Mouse (Mus musculus) neural tube, embryonic 13.5 days (tissue): ENCODE measurements around the gene Ssbp2. TPM values are rescaled to one million over a fixed set of nuclear protein-coding genes. Genes with fewer than 3 reads are reported as not detected.

ENCODE experiments used
- ATAC-seq: fragments of 200-750 bp; cut with Nextera tagmentation; 2 replicates; pipeline ENCODE4 v1.8.0; 2017; ENCODE audit warnings: low read depth, mild to moderate bottlenecking, moderate TSS enrichment, moderate library complexity
- H3K27ac ChIP-seq: fragments of 300-500 bp; sonication (generic); replicated peaks from 2 replicates; pipeline ENCODE4 v1.5.1; 2015; ENCODE audit warnings: moderate library complexity, mild to moderate bottlenecking, inconsistent platforms
- H3K27me3 ChIP-seq: fragments of 300-500 bp; sonication (generic); 2 replicates; pipeline ENCODE4 v1.6.1; 2015; ENCODE audit warnings: mild to moderate bottlenecking, inconsistent platforms
- H3K36me3 ChIP-seq: fragments of 300-500 bp; sonication (generic); 2 replicates; pipeline ENCODE4 v1.6.1; 2015; ENCODE audit warnings: mild to moderate bottlenecking, inconsistent platforms
- H3K4me1 ChIP-seq: fragments of 300-500 bp; sonication (generic); replicated peaks from 2 replicates; pipeline ENCODE4 v1.6.1; 2015; ENCODE audit warnings: inconsistent platforms
- H3K4me2 ChIP-seq: fragments of 300-500 bp; sonication (generic); 2 replicates; pipeline ENCODE4 v1.6.1; 2015; ENCODE audit warnings: inconsistent platforms, mild to moderate bottlenecking, moderate library complexity
- H3K4me3 ChIP-seq: fragments of 300-500 bp; sonication (generic); 2 replicates; pipeline ENCODE4 v1.5.1; 2015; ENCODE audit warnings: mild to moderate bottlenecking, inconsistent platforms
- H3K9ac ChIP-seq: fragments of 300-500 bp; sonication (generic); 2 replicates; pipeline ENCODE4 v1.6.1; 2015; ENCODE audit warnings: moderate library complexity, mild to moderate bottlenecking, inconsistent platforms
- H3K9me3 ChIP-seq: fragments of 300-500 bp; sonication (generic); 2 replicates; pipeline ENCODE4 v1.6.1; 2016; ENCODE audit warnings: inconsistent platforms
- WGBS: fragments of 180-500 bp; shearing (Covaris S2); methylation state at CpG from one replicate; pipeline ENCODE4 v1.1.7; 2015; 5-methylcytosine and 5-hydroxymethylcytosine counted together
- polyA plus RNA-seq: library from polyadenylated mRNA; unstranded; fragments of >200 nt; fragmentation: Nextera tagmentation; extraction: Ambion mirVana; gene quantifications from 2 replicates; pipeline ENCODE4 v1.2.1, GENCODE M21; 2015

The Ssbp2 gene
- polyA plus RNA-seq, 1 experiment from 2014 or later = 172 TPM

- WGBS = 73% methylated on average over 5 of the region's 5 CpGs
- Histone ChIP-seq H3K27me3 (no peaks in the 10 kb centered on the region), H3K4me1 (no peaks in the 10 kb centered on the region), H3K9ac (no peak overlapping the region), H3K27ac (no peak overlapping the region), H3K9me3 (no peaks in the 10 kb centered on the region), H3K36me3 (0 out of 2 replicates have a peak, but pooled peaks cover 10% of the 10 kb centered on the region), H3K4me2 (no peak overlapping the region), H3K4me3 (no peak overlapping the region)
- no peak for ATAC-seq
Observed at GRCm38 (mm10) chr13:91543555-91543954, 83.5 kb downstream of the Ssbp2 start.

DNA sequence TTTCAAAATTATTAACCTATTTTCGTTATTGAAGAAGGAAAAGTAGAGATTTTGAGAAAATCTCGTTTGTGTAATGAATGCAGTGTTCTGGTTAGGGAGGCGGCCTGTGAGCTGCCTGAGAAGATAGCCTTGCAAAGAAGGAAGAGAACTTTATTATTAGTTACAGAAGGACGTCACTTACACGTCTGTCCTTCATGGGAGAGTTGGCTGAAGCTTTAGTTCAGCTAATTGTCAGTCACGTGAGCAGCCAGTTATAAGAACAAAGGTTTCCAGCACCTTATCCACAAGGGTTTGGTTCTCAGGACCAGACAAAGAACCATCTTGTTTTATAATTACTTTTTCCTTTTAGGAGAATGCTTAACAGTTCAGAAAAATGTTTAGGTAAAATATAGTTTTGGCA is 104.0 kb downstream of the Ssbp2 start:
- Histone ChIP-seq H3K9ac (no peak overlapping the region), H3K4me3 (no peak overlapping the region), H3K36me3 (peaks cover 6% of the 10 kb centered on the region; the same call in 1 of the 2 replicates), H3K27ac (no peak overlapping the region), H3K4me1 (no peaks in the 10 kb centered on the region), H3K4me2 (no peak overlapping the region), H3K27me3 (no peaks in the 10 kb centered on the region), H3K9me3 (no peaks in the 10 kb centered on the region)
- no peak for ATAC-seq
- 77% methylated on average over 6 of the region's 6 CpGs for WGBS

DNA sequence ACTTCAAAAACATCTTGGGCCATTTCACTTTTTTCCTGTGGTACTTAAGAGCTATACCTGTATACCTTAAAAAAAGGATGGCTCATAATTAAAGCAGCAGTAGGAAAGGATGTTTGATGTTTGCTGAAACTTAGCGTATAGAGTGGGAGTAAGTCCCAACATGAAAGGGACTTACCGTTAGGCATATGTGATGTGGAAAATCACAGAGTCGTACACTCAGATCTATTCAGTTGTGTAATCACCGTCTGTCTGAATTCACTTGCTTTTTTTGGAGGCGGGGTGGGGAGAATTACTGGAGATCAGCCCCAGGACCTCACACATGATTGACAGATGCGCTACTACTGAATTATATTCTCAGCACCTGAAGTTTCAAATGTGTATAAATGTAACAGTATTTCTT is 104.7 kb downstream of the Ssbp2 start:
- H3K9ac ChIP-seq = no peak overlapping the region
- WGBS = 82% methylated on average over 6 of the region's 6 CpGs

GRCm38 (mm10) chr13:91581504-91581903 is 121.4 kb downstream of the Ssbp2 start:
- Histone ChIP-seq H3K9ac (no peak overlapping the region), H3K9me3 (no peaks in the 10 kb centered on the region)
- no peak for ATAC-seq

More for the DNA sequence above, 104.7 kb downstream of the Ssbp2 start:
- ATAC-seq = no peak
- peaks cover 6% of the 10 kb centered on the region; the same call in 1 of the 2 replicates for H3K36me3 ChIP-seq
- H3K27me3 ChIP-seq = no peaks in the 10 kb centered on the region
- no peak overlapping the region for H3K27ac ChIP-seq
- H3K4me1 ChIP-seq = no peaks in the 10 kb centered on the region
- no peak overlapping the region for H3K4me3 ChIP-seq
- H3K4me2 ChIP-seq = no peak overlapping the region
- no peaks in the 10 kb centered on the region for H3K9me3 ChIP-seq

DNA sequence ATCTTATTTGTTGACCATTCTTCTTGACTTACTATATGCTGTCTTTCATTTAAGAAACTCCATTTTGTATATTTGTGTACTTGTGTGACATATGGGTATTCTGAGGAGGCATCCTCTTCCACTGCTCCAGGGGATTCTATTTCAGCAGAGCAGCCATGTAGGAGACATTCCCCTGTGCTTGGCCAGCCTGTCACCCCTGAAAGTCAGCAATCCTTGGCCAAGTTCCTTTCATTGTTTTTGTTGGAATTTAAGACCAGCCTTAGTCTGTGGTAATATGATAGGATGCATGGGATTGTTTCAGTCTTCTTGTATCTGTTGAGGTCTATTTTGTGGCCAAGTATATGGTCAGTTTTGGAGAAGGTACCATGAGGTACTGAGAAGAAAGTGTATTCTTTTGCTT is 122.1 kb downstream of the Ssbp2 start:
- Histone ChIP-seq H3K27me3 (no peaks in the 10 kb centered on the region), H3K9me3 (no peaks in the 10 kb centered on the region), H3K4me3 (no peak overlapping the region), H3K4me1 (no peaks in the 10 kb centered on the region), H3K9ac (no peak overlapping the region), H3K4me2 (no peak overlapping the region), H3K36me3 (no peaks in the 10 kb centered on the region), H3K27ac (no peak overlapping the region)
- no peak for ATAC-seq

More at GRCm38 (mm10) chr13:91581504-91581903, 121.4 kb downstream of the Ssbp2 start:
- Histone ChIP-seq H3K4me2 (no peak overlapping the region), H3K27me3 (no peaks in the 10 kb centered on the region), H3K27ac (no peak overlapping the region), H3K4me1 (no peaks in the 10 kb centered on the region), H3K4me3 (no peak overlapping the region), H3K36me3 (no peaks in the 10 kb centered on the region)

GRCm38 (mm10) chr13:91586368-91586767 is 126.3 kb downstream of the Ssbp2 start:
- no peaks in the 10 kb centered on the region for H3K4me1 ChIP-seq
- no peaks in the 10 kb centered on the region for H3K36me3 ChIP-seq
- H3K9me3 ChIP-seq = no peaks in the 10 kb centered on the region
- no peak overlapping the region for H3K4me3 ChIP-seq
- no peak overlapping the region for H3K9ac ChIP-seq
- H3K27me3 ChIP-seq = no peaks in the 10 kb centered on the region
- no peak for ATAC-seq
- no peak overlapping the region for H3K27ac ChIP-seq
- no peak overlapping the region for H3K4me2 ChIP-seq
- WGBS = 83% methylated on average over 5 of the region's 5 CpGs

DNA sequence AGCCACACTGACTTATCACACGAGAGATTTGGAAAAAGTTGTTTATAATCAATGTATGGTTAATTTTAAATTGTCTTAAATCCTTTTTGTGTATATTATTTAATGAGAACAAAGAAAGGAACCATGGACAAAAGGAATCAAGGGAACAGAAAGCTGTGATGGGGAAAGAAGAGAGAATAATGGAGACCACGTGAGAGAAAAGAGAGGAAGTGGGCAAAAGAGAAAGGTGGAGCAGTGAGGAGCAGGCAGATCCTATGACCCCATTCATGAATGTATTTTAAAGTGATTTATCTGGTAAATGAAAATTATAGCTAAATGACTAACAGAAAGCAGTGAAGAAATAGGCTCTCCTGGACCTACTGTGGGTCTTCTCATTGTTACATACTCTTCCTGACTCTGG is 128.4 kb downstream of the Ssbp2 start:
- no peak overlapping the region for H3K4me2 ChIP-seq
- no peaks in the 10 kb centered on the region for H3K36me3 ChIP-seq
- no peak overlapping the region for H3K9ac ChIP-seq
- WGBS = 45% methylated on average over 2 of the region's 2 CpGs
- H3K4me1 ChIP-seq = no peaks in the 10 kb centered on the region
- ATAC-seq = no peak
- no peak overlapping the region for H3K4me3 ChIP-seq
- no peaks in the 10 kb centered on the region for H3K27me3 ChIP-seq
- no peak overlapping the region for H3K27ac ChIP-seq
- H3K9me3 ChIP-seq = no peaks in the 10 kb centered on the region

DNA sequence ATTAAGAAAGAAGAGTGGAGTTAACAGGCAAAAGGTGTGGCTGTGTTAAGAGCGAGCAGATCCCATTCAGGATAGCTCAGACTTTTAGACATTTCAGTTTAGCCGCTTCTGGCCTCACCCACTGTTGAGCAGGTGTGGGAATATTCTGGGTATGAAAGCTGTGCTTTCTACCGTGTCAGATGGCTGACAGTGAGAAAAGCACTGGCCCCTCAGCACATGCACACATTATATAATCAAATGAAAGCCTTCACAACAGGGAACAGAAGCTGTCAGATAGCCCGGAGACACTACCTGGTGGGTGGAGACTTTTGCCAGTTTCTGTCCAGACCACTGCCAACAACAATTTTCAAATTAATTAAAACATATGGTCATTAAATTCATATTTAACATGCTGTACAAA is 131.8 kb downstream of the Ssbp2 start:
- H3K4me3 ChIP-seq = no peak overlapping the region

DNA sequence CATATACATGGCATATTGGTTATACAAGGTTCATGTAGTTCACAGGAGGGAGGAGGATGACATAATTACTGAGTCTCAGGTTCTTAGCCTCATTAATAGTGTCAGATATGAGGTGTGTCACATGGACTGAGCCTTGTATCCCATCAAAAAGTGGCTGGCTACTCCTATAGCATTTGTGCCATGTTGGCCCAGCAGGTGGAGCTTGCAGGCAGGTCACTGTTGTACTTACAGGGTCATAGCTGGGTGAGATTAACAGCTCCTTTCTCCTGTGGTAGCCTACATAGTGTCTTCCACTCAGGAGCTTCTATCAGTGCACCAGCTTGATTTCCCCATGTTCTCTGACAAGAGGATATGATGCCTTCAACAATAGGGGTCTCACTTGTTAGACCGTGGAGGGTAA is 135.2 kb downstream of the Ssbp2 start:
- Histone ChIP-seq H3K9ac (no peak overlapping the region), H3K4me3 (no peak overlapping the region), H3K4me1 (no peaks in the 10 kb centered on the region), H3K9me3 (no peaks in the 10 kb centered on the region), H3K27me3 (no peaks in the 10 kb centered on the region), H3K27ac (no peak overlapping the region), H3K36me3 (no peaks in the 10 kb centered on the region), H3K4me2 (no peak overlapping the region)
- ATAC-seq = no peak
- WGBS = 86% methylated on average over 1 of the region's 1 CpGs

More for the DNA sequence above, 131.8 kb downstream of the Ssbp2 start:
- Histone ChIP-seq H3K4me1 (no peaks in the 10 kb centered on the region), H3K9me3 (no peaks in the 10 kb centered on the region), H3K36me3 (no peaks in the 10 kb centered on the region), H3K27me3 (no peaks in the 10 kb centered on the region), H3K9ac (no peak overlapping the region), H3K27ac (no peak overlapping the region), H3K4me2 (no peak overlapping the region)
- WGBS = 73% methylated on average over 4 of the region's 4 CpGs
- no peak for ATAC-seq

- no peak for ATAC-seq
- Histone ChIP-seq H3K4me3 (no peak overlapping the region), H3K4me1 (no peaks in the 10 kb centered on the region), H3K27ac (no peak overlapping the region), H3K36me3 (no peaks in the 10 kb centered on the region), H3K4me2 (no peak overlapping the region), H3K9me3 (no peaks in the 10 kb centered on the region), H3K27me3 (no peaks in the 10 kb centered on the region), H3K9ac (no peak overlapping the region)
- WGBS = 97% methylated on average over 3 of the region's 3 CpGs
Observed at GRCm38 (mm10) chr13:91599594-91599993, 139.5 kb downstream of the Ssbp2 start.

- no peaks in the 10 kb centered on the region for H3K4me1 ChIP-seq
- no peak for ATAC-seq
- 61% methylated on average over 7 of the region's 7 CpGs for WGBS
- H3K27me3 ChIP-seq = no peaks in the 10 kb centered on the region
- H3K4me2 ChIP-seq = no peak overlapping the region
- H3K4me3 ChIP-seq = no peak overlapping the region
- H3K9ac ChIP-seq = no peak overlapping the region
- H3K27ac ChIP-seq = no peak overlapping the region
- no peaks in the 10 kb centered on the region for H3K36me3 ChIP-seq
- no peaks in the 10 kb centered on the region for H3K9me3 ChIP-seq
Observed at GRCm38 (mm10) chr13:91605043-91605840, 145.2 kb downstream of the Ssbp2 start.

DNA sequence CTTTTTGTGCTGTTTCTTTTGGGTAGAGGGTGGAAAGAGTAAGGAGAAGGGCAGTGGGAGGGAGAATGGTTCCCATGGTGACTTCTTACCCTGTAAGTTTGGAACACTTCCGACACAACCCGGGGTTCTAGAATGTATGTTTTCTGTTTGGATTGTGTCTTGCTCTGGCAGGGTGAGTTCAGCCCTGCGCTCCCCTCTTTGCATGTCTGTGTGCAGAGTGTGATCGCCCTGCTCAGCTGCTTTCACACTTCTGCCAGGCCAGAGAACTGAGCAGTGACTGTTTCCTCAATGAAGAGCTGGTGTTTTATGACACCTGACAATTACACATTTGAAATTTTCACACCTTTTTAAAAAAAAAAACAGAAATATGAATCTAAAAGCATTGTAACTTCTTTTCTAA is 150.5 kb downstream of the Ssbp2 start:
- no peak overlapping the region for H3K27ac ChIP-seq
- H3K4me3 ChIP-seq = no peak overlapping the region
- H3K4me1 ChIP-seq = no peaks in the 10 kb centered on the region
- 83% methylated on average over 4 of the region's 4 CpGs for WGBS
- H3K9me3 ChIP-seq = no peaks in the 10 kb centered on the region
- no peak overlapping the region for H3K4me2 ChIP-seq
- H3K36me3 ChIP-seq = no peaks in the 10 kb centered on the region
- ATAC-seq = no peak
- no peak overlapping the region for H3K9ac ChIP-seq
- H3K27me3 ChIP-seq = no peaks in the 10 kb centered on the region

GRCm38 (mm10) chr13:91611909-91612308 is 151.8 kb downstream of the Ssbp2 start:
- Histone ChIP-seq H3K4me3 (no peak overlapping the region), H3K4me2 (no peak overlapping the region), H3K4me1 (no peaks in the 10 kb centered on the region), H3K27me3 (no peaks in the 10 kb centered on the region), H3K36me3 (no peaks in the 10 kb centered on the region), H3K9me3 (no peaks in the 10 kb centered on the region), H3K27ac (no peak overlapping the region), H3K9ac (no peak overlapping the region)
- WGBS = 91% methylated on average over 3 of the region's 3 CpGs
- ATAC-seq = no peak
